Mouse (Mus musculus): ENCODE measurements around the gene Lhx9. TPM values are rescaled to one million over a fixed set of nuclear protein-coding genes. Genes with fewer than 3 reads are reported as not detected.

Gene Lhx9
- polyA plus RNA-seq (2012; rRNA removed; ENCODE audit: low replicate concordance), result 0.06 TPM in 1 of 2 replicates, not detected in the other

GRCm38 (mm10) chr1:138848511-138849109 lies at the start of gene Lhx9:
Lhx9 (minus strand) TSS chr1:138848577.

GRCm38 (mm10) chr1:138856101-138856950 lies 7.9 kb upstream of the Lhx9 start, which contains the start of gene 2310009B15Rik:
2310009B15Rik (minus strand) TSS chr1:138856852.

Other genes starting within 250 kb of the Lhx9 start
- gene Nek7, start 228.4 kb downstream of the Lhx9 start, polyA plus RNA-seq (2012; rRNA removed; ENCODE audit: low replicate concordance), result 13.6 and 24.8 TPM in 2 replicates
- 27.8 and 44.7 TPM in 2 replicates for gene 2310009B15Rik, start 8.3 kb upstream of the Lhx9 start, polyA plus RNA-seq (2012; rRNA removed; ENCODE audit: low replicate concordance)
- 9.4 and 15.4 TPM in 2 replicates for gene Dennd1b, start 114.9 kb upstream of the Lhx9 start, polyA plus RNA-seq (2012; rRNA removed; ENCODE audit: low replicate concordance)

Measured in mammary gland, adult 2 months (tissue).